Comparison of ENCODE assay signal across 19 mouse cellular contexts in the genomic region with DNA sequence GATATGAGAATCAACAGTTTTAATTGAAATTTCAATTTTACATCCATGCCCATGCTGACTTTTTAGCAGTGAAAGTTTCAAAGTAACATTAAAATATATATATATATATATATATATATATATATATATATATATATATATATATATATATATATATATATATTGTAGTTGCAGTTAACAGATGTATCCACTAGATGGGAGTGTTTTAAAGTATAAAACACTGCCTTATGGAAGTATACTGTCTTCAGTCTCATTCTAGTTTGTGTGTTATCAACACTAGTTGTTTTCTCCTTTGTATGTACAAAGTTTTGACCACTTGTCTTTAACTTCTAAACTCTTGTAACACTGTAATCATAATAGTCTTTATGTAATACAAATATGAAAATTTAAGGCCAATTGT.
A peak's percentile ranks its signal among the peaks of the same experiment; 100 is the strongest.
DNase-seq lines count a peak whose midpoint lies in the region; ATAC-seq and TF ChIP-seq lines count a peak whose summit lies in the region.
"Had no signal": no experiment of that assay in that cellular context is flagged by ENCODE, and none has a peak within 500 bp of the region (broad histone marks: within the 10 kb centered on the region; RNA-seq: fewer than 3 reads in every experiment).

No protein-coding gene starts in this region.

- no peak overlapping the region for H3K9ac ChIP-seq in hindbrain, postnatal 0 days (replicated peaks; ENCODE audit: low read length)
- no peak overlapping the region for H3K9ac ChIP-seq in hindbrain, embryonic 12.5 days
- H3K9ac ChIP-seq in midbrain, postnatal 0 days (replicated peaks; ENCODE audit: low read length, poor library complexity, severe bottlenecking), result no peak overlapping the region
- H3K9ac ChIP-seq: heart, embryonic 13.5 days; intestine, embryonic 15.5 days; limb, embryonic 12.5 days; liver, postnatal 0 days; neural tube, embryonic 13.5 days had no signal

- no peaks in the 10 kb centered on the region for H3K27me3 ChIP-seq in hindbrain, postnatal 0 days (ENCODE audit: insufficient read depth, low read length)
- no peaks in the 10 kb centered on the region for H3K27me3 ChIP-seq in hindbrain, embryonic 12.5 days
- no peaks in the 10 kb centered on the region for H3K27me3 ChIP-seq in midbrain, postnatal 0 days (ENCODE audit: insufficient read depth, low read length)
- no peaks in the 10 kb centered on the region for H3K27me3 ChIP-seq in midbrain, embryonic 10.5 days (ENCODE audit: low read depth, poor library complexity, severe bottlenecking)
- H3K27me3 ChIP-seq: CH12.LX; heart, embryonic 13.5 days; intestine, embryonic 15.5 days; limb, embryonic 12.5 days; neural tube, embryonic 13.5 days; Patski had no signal

- no peak for ATAC-seq in hindbrain, postnatal 0 days
- ATAC-seq in hindbrain, embryonic 12.5 days (ENCODE audit: low FRiP score), result no peak
- no peak for ATAC-seq in midbrain, postnatal 0 days (ENCODE audit: low FRiP score)
- ATAC-seq in common myeloid progenitor, adult 5-6 weeks (replicated peaks; ENCODE audit: low read depth, poor library complexity, severe bottlenecking), result peak; percentile 62; the same call in 1 of the 2 replicates
- ATAC-seq: intestine, embryonic 15.5 days; liver, postnatal 0 days; Patski had no signal

- no peaks in the 10 kb centered on the region for H3K36me3 ChIP-seq in hindbrain, postnatal 0 days (ENCODE audit: insufficient read depth, low read length)
- no peaks in the 10 kb centered on the region for H3K36me3 ChIP-seq in hindbrain, embryonic 12.5 days
- no peaks in the 10 kb centered on the region for H3K36me3 ChIP-seq in midbrain, postnatal 0 days (ENCODE audit: insufficient read depth, low read length)
- no peaks in the 10 kb centered on the region for H3K36me3 ChIP-seq in midbrain, embryonic 10.5 days
- H3K36me3 ChIP-seq: heart, embryonic 13.5 days; intestine, embryonic 15.5 days; limb, embryonic 12.5 days; neural tube, embryonic 13.5 days had no signal

- no peaks in the 10 kb centered on the region for H3K9me3 ChIP-seq in hindbrain, postnatal 0 days (ENCODE audit: low read length)
- no peaks in the 10 kb centered on the region for H3K9me3 ChIP-seq in hindbrain, embryonic 12.5 days (replicated peaks)
- no peaks in the 10 kb centered on the region for H3K9me3 ChIP-seq in midbrain, postnatal 0 days (ENCODE audit: low read length)
- H3K9me3 ChIP-seq in midbrain, embryonic 10.5 days (replicated peaks), result no peaks in the 10 kb centered on the region
- H3K9me3 ChIP-seq: heart, embryonic 13.5 days; intestine, embryonic 15.5 days; limb, embryonic 12.5 days; neural tube, embryonic 13.5 days had no signal

- H3K4me3 ChIP-seq in hindbrain, postnatal 0 days (ENCODE audit: low read length), result no peak overlapping the region
- no peak overlapping the region for H3K4me3 ChIP-seq in hindbrain, embryonic 12.5 days
- no peak overlapping the region for H3K4me3 ChIP-seq in midbrain, postnatal 0 days (ENCODE audit: low read depth, low read length)
- no peak overlapping the region for H3K4me3 ChIP-seq in midbrain, embryonic 10.5 days
- H3K4me3 ChIP-seq: erythroblast, embryonic 14.5 days; heart, embryonic 13.5 days; intestine, embryonic 15.5 days; limb, embryonic 12.5 days; neural tube, embryonic 13.5 days had no signal

- no peak overlapping the region for H3K27ac ChIP-seq in hindbrain, postnatal 0 days
- no peak overlapping the region for H3K27ac ChIP-seq in hindbrain, embryonic 12.5 days
- H3K27ac ChIP-seq in midbrain, postnatal 0 days (ENCODE audit: low read depth, low read length), result no peak overlapping the region
- no peak overlapping the region for H3K27ac ChIP-seq in midbrain, embryonic 10.5 days (replicated peaks)
- H3K27ac ChIP-seq: heart, embryonic 13.5 days; intestine, embryonic 15.5 days; limb, embryonic 12.5 days; neural tube, embryonic 13.5 days had no signal

- TF ChIP-seq CTCF in hindbrain, postnatal 0 days (IDR thresholded peaks at IDR 0.05; ENCODE audit: low read depth), result peak; percentile 32
- TF ChIP-seq CTCF in midbrain, postnatal 0 days (IDR thresholded peaks at IDR 0.05), result peak; percentile 46

- H3K4me1 ChIP-seq in hindbrain, postnatal 0 days (ENCODE audit: insufficient read depth, low read length), result no peaks in the 10 kb centered on the region
- H3K4me1 ChIP-seq in hindbrain, embryonic 12.5 days, result no peaks in the 10 kb centered on the region
- H3K4me1 ChIP-seq in midbrain, postnatal 0 days (ENCODE audit: insufficient read depth, low read length), result no peaks in the 10 kb centered on the region
- no peaks in the 10 kb centered on the region for H3K4me1 ChIP-seq in midbrain, embryonic 10.5 days
- H3K4me1 ChIP-seq: heart, embryonic 13.5 days; intestine, embryonic 15.5 days; limb, embryonic 12.5 days; neural tube, embryonic 13.5 days had no signal

- no peak overlapping the region for H3K4me2 ChIP-seq in hindbrain, postnatal 0 days (ENCODE audit: low read depth, low read length)
- H3K4me2 ChIP-seq in hindbrain, embryonic 12.5 days (replicated peaks), result no peak overlapping the region
- no peak overlapping the region for H3K4me2 ChIP-seq in midbrain, postnatal 0 days (ENCODE audit: low read depth, low read length, poor library complexity, severe bottlenecking)
- H3K4me2 ChIP-seq: heart, embryonic 13.5 days; intestine, embryonic 15.5 days; limb, embryonic 12.5 days; neural tube, embryonic 13.5 days had no signal

- peak; percentile 56 for DNase-seq in hindbrain, postnatal 0 days (ENCODE audit: low spot score)
- DNase-seq in midbrain, postnatal 0 days (ENCODE audit: low spot score), result peak; percentile 48
- no peak for DNase-seq in midbrain, embryonic 10.5 days (ENCODE audit: low spot score)
- no peak for DNase-seq in ovary, postnatal 36 days (ENCODE audit: low spot score)
- no peak for DNase-seq in kidney, postnatal 10 days
- DNase-seq: adrenal gland, postnatal 36 days; cerebellum, adult 11 months; heart, postnatal 4 days; kidney, postnatal 4 days; liver, postnatal 0 days had no signal

Comparison
In these comparisons a context has a peak if more than half of its experiments do, and no peak if none do; other contexts are left out.
1. DNase-seq: peak in hindbrain, postnatal 0 days (single experiment) and midbrain, postnatal 0 days (single experiment); none in midbrain, embryonic 10.5 days (single experiment), ovary, postnatal 36 days (single experiment) and kidney, postnatal 10 days (single experiment).